Mouse (Mus musculus): ENCODE measurements around the gene Tomm20.

DNA sequence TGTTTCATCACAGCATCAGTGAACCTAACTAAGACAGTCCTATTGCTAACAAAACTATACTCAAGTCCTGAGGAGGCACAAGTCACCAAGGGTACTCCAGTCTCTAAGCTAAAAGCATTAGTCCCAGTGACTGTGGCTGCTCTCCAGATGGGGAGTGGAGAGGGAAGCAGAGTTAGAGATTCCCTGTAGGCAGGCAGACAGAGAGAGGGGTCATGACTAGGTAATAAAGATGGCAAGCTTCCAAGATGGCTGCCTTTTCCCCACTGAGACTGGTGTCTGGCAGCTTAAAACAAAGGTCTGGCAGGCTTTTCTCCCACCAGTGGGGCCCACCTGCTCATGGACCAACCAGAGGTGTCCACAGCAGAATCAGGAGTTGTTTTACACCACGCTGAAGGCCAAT, 48.9 kb upstream of the Tomm20 start:
- TF ChIP-seq CTCF (IDR thresholded peaks at IDR 0.05; ENCODE audit: low read depth) = no peak
- TF ChIP-seq EP300 (optimal IDR thresholded peaks at IDR 0.05) = no peak
